Mouse (Mus musculus) brain, embryonic 14.5 days (tissue): Measurements from ENCODE around the gene Dnajc4.

Source experiments
- CTCF ChIP-seq: fragments of 200-500 bp; IDR thresholded peaks from 2 replicates; pipeline ENCODE4 v1.5.1; 2012; ENCODE audit warnings: inconsistent platforms, mild to moderate bottlenecking, moderate library complexity, borderline replicate concordance; ENCODE audit not compliant: insufficient read depth, insufficient read length; ENCODE audit errors: extremely low read depth
- POLR2A ChIP-seq: fragments of 200-500 bp; IDR thresholded peaks from 2 replicates; pipeline ENCODE4 v1.6.1; 2012; ENCODE audit warnings: mild to moderate bottlenecking, inconsistent platforms, borderline replicate concordance; ENCODE audit not compliant: poor library complexity, insufficient read depth, insufficient read length, severe bottlenecking; ENCODE audit errors: extremely low read depth

- peak; percentile 75 for TF ChIP-seq CTCF
- no peak for TF ChIP-seq POLR2A
These were observed 27.9 kb upstream of the Dnajc4 start for GRCm38 (mm10) chr19:7020224-7020641.
